Mouse (Mus musculus) heart, postnatal 4 days (tissue): ENCODE data around the gene M1ap. TPM values are rescaled to one million over a fixed set of nuclear protein-coding genes. Genes with fewer than 3 reads are reported as not detected.

Experiments
- DNase-seq: peaks from one replicate; pipeline ENCODE4 v3.0.0; 2021
- total RNA-seq, 2 experiments: library from RNA; stranded (reverse); gene quantifications; 2 replicates each; pipeline ENCODE4 v1.2.3; 2021

The M1ap gene
- total RNA-seq, 2 experiments from 2014 or later: 0.52 to 0.81 TPM

- no peak for DNase-seq
Measured at GRCm38 (mm10) chr6:83010010-83010409, 63.3 kb downstream of the M1ap start.

- DNase-seq: no peak
Measured at GRCm38 (mm10) chr6:83011255-83011654, 64.6 kb downstream of the M1ap start.

GRCm38 (mm10) chr6:83011756-83012155, 65.1 kb downstream of the M1ap start:
- DNase-seq: no peak

- no peak for DNase-seq
Measured at GRCm38 (mm10) chr6:83013444-83013843, 66.7 kb downstream of the M1ap start.

GRCm38 (mm10) chr6:83014482-83015466, 68.1 kb downstream of the M1ap start:
- DNase-seq: no peak

GRCm38 (mm10) chr6:83015749-83016148, 69.0 kb downstream of the M1ap start:
- no peak for DNase-seq

GRCm38 (mm10) chr6:83017190-83017589, 70.5 kb downstream of the M1ap start:
- peak; percentile 56 for DNase-seq

- DNase-seq: no peak
Measured at GRCm38 (mm10) chr6:83019044-83019443, 72.3 kb downstream of the M1ap start.

GRCm38 (mm10) chr6:83020121-83020520, 73.4 kb downstream of the M1ap start:
- DNase-seq: no peak

- DNase-seq: no peak
Measured at GRCm38 (mm10) chr6:83020836-83021593, 74.3 kb downstream of the M1ap start.

- no peak for DNase-seq
Measured at GRCm38 (mm10) chr6:83023008-83023407, 76.3 kb downstream of the M1ap start.

GRCm38 (mm10) chr6:83023786-83024185, 77.1 kb downstream of the M1ap start:
- DNase-seq: no peak

- DNase-seq: no peak
Measured at GRCm38 (mm10) chr6:83024421-83024820, 77.7 kb downstream of the M1ap start.

- DNase-seq: no peak
Measured at GRCm38 (mm10) chr6:83025221-83025620, 78.5 kb downstream of the M1ap start.

GRCm38 (mm10) chr6:83027293-83027692, 80.6 kb downstream of the M1ap start:
- DNase-seq: no peak

- DNase-seq: no peak
Measured at GRCm38 (mm10) chr6:83027706-83028105, 81.0 kb downstream of the M1ap start.

- DNase-seq: no peak
Measured at GRCm38 (mm10) chr6:83029777-83030176, 83.1 kb downstream of the M1ap start.

GRCm38 (mm10) chr6:83031111-83031510, 84.4 kb downstream of the M1ap start:
- DNase-seq: no peak

- DNase-seq: no peak
Measured at GRCm38 (mm10) chr6:83031921-83032590, 85.4 kb downstream of the M1ap start.

- peak; percentile 49 for DNase-seq
Measured at GRCm38 (mm10) chr6:83032769-83033191, 86.1 kb downstream of the M1ap start.

GRCm38 (mm10) chr6:83033249-83034185, 86.8 kb downstream of the M1ap start, which contains the start of the genes Dok1 and Loxl3:
Dok1 (minus strand) TSS chr6:83033471.
Loxl3 (plus strand) TSS chr6:83034173.
- peak; percentile 77 for DNase-seq
